Mouse (Mus musculus) thymus, postnatal 0 days (tissue): ENCODE results near the gene Nos1. TPM values are rescaled to one million over a fixed set of nuclear protein-coding genes. Genes with fewer than 3 reads are reported as not detected.

Experiments used
- DNase-seq: peaks from one replicate; pipeline ENCODE4 v3.0.0-alpha.2; 2015; ENCODE audit warnings: low spot score
- polyA plus RNA-seq: library from polyadenylated mRNA; unstranded; fragments of >200 nt; fragmentation: Nextera tagmentation; extraction: Ambion mirVana; gene quantifications from 2 replicates; pipeline ENCODE4 v1.2.1, GENCODE M21; 2015

Gene Nos1
- polyA plus RNA-seq, 1 experiment from 2014 or later = 0.10 TPM

- no peak for DNase-seq
Observed at GRCm38 (mm10) chr5:117894050-117894449, 113.2 kb downstream of the Nos1 start.

GRCm38 (mm10) chr5:117898055-117898806 lies 117.4 kb downstream of the Nos1 start:
- no peak for DNase-seq

GRCm38 (mm10) chr5:117899361-117899760 lies 118.5 kb downstream of the Nos1 start:
- DNase-seq = no peak

GRCm38 (mm10) chr5:117900921-117901705 lies 120.3 kb downstream of the Nos1 start:
- no peak for DNase-seq

DNA sequence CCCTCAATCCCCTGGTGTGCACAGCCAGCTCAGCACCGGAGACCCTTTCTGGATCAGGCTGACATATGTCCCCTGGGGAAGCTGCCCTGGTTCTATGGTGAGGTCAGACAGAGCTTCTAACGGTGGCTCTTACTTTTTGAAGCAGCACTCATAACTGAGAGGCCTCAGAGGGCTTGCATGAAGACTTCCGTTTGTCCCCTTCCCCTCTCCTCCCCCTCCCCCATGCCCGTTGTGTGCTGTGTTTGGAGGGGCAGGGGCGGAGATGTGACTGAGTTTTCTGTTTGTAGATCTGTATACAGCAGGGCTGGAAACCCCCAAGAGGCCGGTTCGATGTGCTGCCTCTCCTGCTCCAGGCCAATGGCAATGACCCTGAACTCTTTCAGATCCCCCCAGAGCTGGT lies 122.7 kb downstream of the Nos1 start:
- DNase-seq = no peak

GRCm38 (mm10) chr5:117905728-117906127 lies 124.9 kb downstream of the Nos1 start:
- DNase-seq = no peak

DNA sequence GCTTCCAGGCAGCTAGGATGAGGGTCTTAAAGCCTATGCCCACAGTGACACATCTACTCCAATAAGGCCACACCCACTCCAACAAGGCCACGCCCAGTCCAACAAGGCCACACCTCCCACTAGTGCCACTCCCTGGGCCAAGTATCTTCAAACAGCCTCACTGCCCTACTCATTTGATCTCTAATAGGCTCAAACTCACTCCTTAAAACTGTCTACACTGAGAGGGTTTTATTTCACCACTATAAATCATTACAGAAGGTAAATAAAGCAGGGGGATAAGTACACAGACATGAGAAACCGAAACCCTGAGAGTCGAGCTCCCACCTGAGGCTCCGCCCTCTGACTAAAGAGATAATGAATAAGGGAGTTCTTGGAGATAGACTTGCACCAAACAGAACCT lies 128.7 kb downstream of the Nos1 start:
- DNase-seq = no peak

GRCm38 (mm10) chr5:117916349-117916748 lies 135.5 kb downstream of the Nos1 start:
- DNase-seq = no peak

GRCm38 (mm10) chr5:117916906-117917305 lies 136.1 kb downstream of the Nos1 start:
- no peak for DNase-seq

DNA sequence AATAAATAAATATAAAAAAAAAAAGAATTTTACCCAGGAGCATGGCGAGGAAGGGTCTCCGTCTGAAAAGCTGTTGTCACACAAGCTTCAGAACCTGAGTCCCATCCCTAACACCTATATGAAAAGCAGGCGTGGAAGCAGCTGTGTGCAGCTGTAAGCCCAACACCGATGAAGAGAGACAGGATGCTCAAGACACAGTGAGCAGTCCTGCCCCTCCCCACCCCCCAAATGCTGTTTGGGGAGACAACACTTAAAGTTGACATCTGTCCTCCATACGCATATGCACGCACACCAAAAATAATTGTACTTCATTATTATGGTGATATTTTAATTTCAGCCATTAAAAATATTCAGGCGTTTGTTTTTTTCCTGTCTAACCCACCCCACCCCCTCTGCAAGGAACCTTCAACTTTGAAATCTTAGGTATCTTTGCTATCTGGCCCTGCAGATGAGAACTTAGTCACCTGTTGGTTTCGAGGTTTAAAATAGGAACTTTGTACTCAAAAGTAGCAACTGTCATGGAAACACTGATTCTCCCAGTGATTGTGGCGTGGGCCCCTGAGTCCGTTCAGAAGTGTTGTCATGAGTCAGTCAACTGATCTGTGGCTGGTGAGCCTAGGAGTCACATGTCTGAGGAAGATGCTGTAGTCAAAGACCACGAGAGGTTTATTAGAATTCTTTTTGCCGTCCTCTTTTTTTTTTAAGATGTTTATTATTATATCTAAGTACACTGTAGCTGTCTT lies 141.1 kb downstream of the Nos1 start:
- DNase-seq = no peak

DNA sequence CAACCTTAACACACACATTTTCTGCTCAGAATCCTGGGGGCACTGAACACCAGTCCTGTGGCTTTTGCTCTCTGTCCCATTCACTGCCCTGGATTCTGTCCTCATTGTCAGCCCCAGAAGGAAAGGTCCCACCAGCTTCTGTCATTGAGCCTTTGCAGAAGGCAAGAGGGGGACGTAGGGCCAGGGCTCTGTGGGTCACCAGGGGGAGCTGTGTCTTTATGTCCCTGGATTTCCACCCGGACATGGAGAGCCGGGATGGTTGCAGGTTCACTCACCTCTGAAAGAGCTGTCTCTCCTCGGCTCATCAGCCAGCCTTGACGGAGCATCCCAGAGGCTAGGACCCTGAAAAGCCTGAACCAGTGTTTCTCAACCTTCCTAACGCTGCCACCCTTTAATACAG lies 142.9 kb downstream of the Nos1 start:
- DNase-seq = no peak

DNA sequence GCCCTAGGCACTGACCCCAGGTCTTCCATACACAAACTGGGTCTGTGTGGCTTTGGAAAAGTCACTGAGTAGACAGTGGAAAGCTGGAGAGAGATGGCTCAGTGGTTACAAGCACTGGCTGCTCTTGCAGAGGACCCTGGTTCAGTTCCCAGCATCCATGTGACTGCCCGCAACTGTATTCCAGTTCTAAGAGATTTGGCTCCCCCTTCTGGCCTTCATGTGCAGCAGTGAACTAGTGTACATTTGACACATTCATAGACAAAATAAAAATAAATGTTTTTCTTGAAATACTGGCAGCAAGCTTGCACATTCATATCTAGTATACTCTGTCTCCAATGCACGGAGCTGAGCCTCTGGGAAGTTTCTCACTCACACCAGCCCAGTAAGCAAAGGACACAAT lies 147.7 kb downstream of the Nos1 start:
- DNase-seq = no peak

DNA sequence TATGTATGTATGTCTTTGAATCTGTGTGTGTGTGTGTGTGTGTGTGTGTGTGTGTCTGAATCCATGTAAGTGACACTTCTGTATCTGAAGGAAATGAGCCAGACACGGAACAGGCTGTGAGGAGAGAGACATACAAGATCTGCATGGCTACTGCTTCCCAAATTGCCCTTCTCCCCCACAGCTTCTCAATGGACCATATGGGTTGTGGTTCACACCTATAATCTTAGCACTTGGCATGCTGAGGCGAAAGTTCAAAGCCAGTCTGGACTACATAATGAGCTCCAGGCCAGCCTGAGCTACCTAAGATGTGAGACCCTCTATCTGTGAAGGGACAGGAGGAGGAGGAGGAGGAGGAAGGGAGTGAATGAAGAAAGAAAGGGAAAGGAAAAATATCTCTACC lies 151.4 kb downstream of the Nos1 start:
- no peak for DNase-seq

GRCm38 (mm10) chr5:117932862-117933261 lies 152.0 kb downstream of the Nos1 start:
- DNase-seq = peak; percentile 68

- no peak for DNase-seq
Observed at GRCm38 (mm10) chr5:117936346-117936745, 155.5 kb downstream of the Nos1 start.

- no peak for DNase-seq
Observed at GRCm38 (mm10) chr5:117937186-117937585, 156.4 kb downstream of the Nos1 start.

DNA sequence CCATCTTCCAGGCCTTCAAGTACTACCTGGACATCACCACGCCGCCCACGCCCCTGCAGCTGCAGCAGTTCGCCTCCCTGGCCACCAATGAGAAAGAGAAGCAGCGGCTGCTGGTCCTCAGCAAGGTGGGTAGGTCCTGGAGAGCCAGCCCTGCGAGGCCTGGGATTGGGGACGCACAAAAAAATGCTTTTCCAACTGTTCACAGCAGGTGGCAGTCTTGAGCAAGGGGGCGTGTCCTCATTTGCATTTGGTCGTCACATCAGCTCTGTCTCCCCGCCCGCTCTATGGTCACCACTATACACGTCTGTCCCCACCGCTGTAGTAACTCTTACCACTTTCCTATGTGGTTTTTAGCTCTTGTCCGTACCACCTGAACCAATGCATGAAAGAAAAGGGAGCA lies 157.3 kb downstream of the Nos1 start:
- peak; percentile 79 for DNase-seq

DNA sequence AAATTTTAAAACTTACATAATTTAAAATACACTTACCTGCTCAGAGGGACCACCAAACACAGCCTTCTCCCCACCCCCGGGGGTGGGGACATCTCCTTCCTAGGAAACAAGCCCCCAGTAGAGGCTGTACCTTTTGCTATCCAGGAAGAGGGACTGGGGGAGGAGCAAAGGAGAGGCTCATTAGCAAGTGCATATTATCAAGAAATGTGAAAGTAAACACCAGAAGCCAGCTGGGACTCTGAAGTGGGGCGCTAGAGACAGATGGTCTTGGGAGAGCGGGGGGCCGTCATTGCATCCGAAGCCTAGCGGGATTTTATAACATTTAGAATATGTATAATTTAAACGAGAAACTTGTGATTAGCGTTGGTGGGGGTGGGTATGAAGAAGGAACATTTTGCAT lies 158.6 kb downstream of the Nos1 start:
- no peak for DNase-seq

DNA sequence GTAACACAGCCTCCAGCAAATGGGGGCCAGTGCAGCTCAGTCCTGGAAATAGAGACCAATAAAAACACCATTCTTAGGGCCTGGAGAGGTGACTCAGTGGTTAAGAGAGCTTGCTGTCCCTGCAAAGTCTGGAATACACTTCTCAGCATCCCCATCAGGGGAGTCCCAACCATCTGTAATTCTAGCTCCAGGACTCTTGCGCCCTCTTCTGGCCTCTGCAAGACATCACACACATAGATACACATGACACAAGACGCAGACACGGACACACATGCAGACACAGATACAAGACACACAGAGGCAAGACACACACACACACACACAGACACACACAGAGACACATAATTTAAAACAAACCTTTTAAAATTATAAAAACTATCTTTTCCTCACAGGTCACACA lies 160.7 kb downstream of the Nos1 start:
- DNase-seq = no peak

DNA sequence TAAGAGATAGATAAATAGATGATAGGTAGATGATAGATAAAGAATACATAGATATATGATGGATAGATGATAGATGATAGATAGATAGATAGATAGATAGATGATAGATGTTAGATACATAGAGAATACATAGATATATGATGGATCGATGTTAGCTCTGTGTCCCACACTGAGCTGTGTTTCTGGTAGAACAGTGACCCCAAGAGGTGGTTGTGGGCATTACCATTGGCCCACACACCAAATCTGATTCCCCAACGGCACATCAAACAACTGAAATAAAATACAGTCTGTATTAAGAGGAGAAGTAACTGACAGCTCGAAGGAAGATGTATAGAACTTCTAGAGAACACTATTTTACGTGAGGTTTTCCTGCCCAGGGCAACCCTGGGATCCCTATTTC lies 165.8 kb downstream of the Nos1 start:
- DNase-seq = peak; percentile 37

GRCm38 (mm10) chr5:117949393-117949792 lies 168.6 kb downstream of the Nos1 start:
- DNase-seq = no peak

DNA sequence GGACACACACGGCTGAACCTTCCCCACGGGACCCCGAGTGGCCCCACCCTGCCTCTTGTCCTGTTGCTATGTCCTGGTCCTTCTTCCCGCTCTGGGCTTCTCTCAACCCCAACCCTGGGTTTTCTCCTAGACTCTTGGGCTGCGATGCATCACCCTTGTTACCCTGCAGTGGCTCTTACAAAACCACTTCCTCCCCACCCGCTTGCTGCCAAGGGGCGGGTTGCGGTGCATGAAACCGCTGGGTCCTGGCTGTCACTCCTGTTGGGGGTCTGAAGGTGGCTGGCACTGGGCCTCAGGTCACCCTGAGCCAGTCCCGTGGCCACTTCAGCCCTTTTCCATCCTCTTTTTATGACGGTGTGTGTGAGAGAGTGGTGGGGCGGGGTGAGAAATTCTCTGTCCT lies 173.1 kb downstream of the Nos1 start:
- peak; percentile 37 for DNase-seq
